Mouse (Mus musculus): Measurements from ENCODE around the gene Tmem189. TPM values are rescaled to one million over a fixed set of nuclear protein-coding genes. Genes with fewer than 3 reads are reported as not detected.
"Not testable (repeated sequence)": the region's sequence is repeated elsewhere in the genome, so short reads cannot be mapped to it uniquely, and the experiment has no call there.

Tmem189 gene
- polyA plus RNA-seq, 1 experiment from 2014 or later, result 39.6 TPM

- Histone ChIP-seq H3K4me2 (ENCODE audit: low read depth, low read length) (no peak overlapping the region), H3K4me3 (ENCODE audit: low read length) (no peak overlapping the region), H3K4me1 (replicated peaks; ENCODE audit: control insufficient read depth, insufficient read depth, low read length) (peaks cover 33% of the 10 kb centered on the region), H3K27ac (ENCODE audit: low read length) (no peak overlapping the region), H3K36me3 (ENCODE audit: control insufficient read depth, insufficient read depth, low read length) (peaks cover 3% of the 10 kb centered on the region; the same call in 1 of the 2 replicates), H3K27me3 (ENCODE audit: control insufficient read depth, insufficient read depth, low read depth, low read length) (no peaks in the 10 kb centered on the region), H3K9ac (ENCODE audit: low read length) (no peak overlapping the region), H3K9me3 (ENCODE audit: control insufficient read depth, low read length) (no peaks in the 10 kb centered on the region)
- 81% methylated on average over 7 of the region's 7 CpGs for WGBS
- ATAC-seq (ENCODE audit: low read depth), result no peak
Measured at GRCm38 (mm10) chr2:167627019-167627418, 62.6 kb downstream of the Tmem189 start.

- Histone ChIP-seq H3K36me3 (ENCODE audit: control insufficient read depth, insufficient read depth, low read length) (peaks cover 3% of the 10 kb centered on the region; the same call in 1 of the 2 replicates), H3K4me3 (ENCODE audit: low read length) (no peak overlapping the region), H3K9me3 (ENCODE audit: control insufficient read depth, low read length) (no peaks in the 10 kb centered on the region), H3K4me2 (ENCODE audit: low read depth, low read length) (no peak overlapping the region), H3K4me1 (replicated peaks; ENCODE audit: control insufficient read depth, insufficient read depth, low read length) (peaks cover 33% of the 10 kb centered on the region), H3K9ac (ENCODE audit: low read length) (no peak overlapping the region; the same call in 1 of the 2 replicates), H3K27ac (ENCODE audit: low read length) (no peak overlapping the region), H3K27me3 (ENCODE audit: control insufficient read depth, insufficient read depth, low read depth, low read length) (no peaks in the 10 kb centered on the region)
- ATAC-seq (ENCODE audit: low read depth), result no peak
- 38% methylated on average over 2 of the region's 2 CpGs for WGBS
Measured at GRCm38 (mm10) chr2:167625670-167626069, 64.0 kb downstream of the Tmem189 start.

GRCm38 (mm10) chr2:167624368-167625075, 65.1 kb downstream of the Tmem189 start:
- Histone ChIP-seq H3K4me3 (ENCODE audit: low read length) (no peak overlapping the region), H3K9ac (ENCODE audit: low read length) (no peak overlapping the region), H3K27me3 (ENCODE audit: control insufficient read depth, insufficient read depth, low read depth, low read length) (no peaks in the 10 kb centered on the region), H3K4me1 (replicated peaks; ENCODE audit: control insufficient read depth, insufficient read depth, low read length) (peaks cover 22% of the 10 kb centered on the region), H3K9me3 (ENCODE audit: control insufficient read depth, low read length) (no peaks in the 10 kb centered on the region), H3K27ac (ENCODE audit: low read length) (no peak overlapping the region), H3K4me2 (ENCODE audit: low read depth, low read length) (no peak overlapping the region), H3K36me3 (ENCODE audit: control insufficient read depth, insufficient read depth, low read length) (peaks cover 3% of the 10 kb centered on the region; the same call in 1 of the 2 replicates)
- 90% methylated on average over 5 of the region's 6 CpGs for WGBS
- no peak for ATAC-seq (ENCODE audit: low read depth)

- H3K9ac ChIP-seq (ENCODE audit: low read length), result no peak overlapping the region
- H3K4me1 ChIP-seq (replicated peaks; ENCODE audit: control insufficient read depth, insufficient read depth, low read length), result peaks cover 6% of the 10 kb centered on the region
- no peak overlapping the region for H3K4me3 ChIP-seq (ENCODE audit: low read length)
- no peak for ATAC-seq (ENCODE audit: low read depth)
- H3K36me3 ChIP-seq (ENCODE audit: control insufficient read depth, insufficient read depth, low read length), result peaks cover 3% of the 10 kb centered on the region; the same call in 1 of the 2 replicates
- H3K27ac ChIP-seq (ENCODE audit: low read length), result no peak overlapping the region
- H3K4me2 ChIP-seq (ENCODE audit: low read depth, low read length), result no peak overlapping the region
- 64% methylated on average over 5 of the region's 5 CpGs for WGBS
- H3K27me3 ChIP-seq (ENCODE audit: control insufficient read depth, insufficient read depth, low read depth, low read length), result no peaks in the 10 kb centered on the region
- no peaks in the 10 kb centered on the region for H3K9me3 ChIP-seq (ENCODE audit: control insufficient read depth, low read length)
Measured at GRCm38 (mm10) chr2:167622965-167623364, 66.7 kb downstream of the Tmem189 start.

GRCm38 (mm10) chr2:167622352-167622751, 67.3 kb downstream of the Tmem189 start:
- Histone ChIP-seq H3K4me2 (ENCODE audit: low read depth, low read length) (no peak overlapping the region), H3K27me3 (ENCODE audit: control insufficient read depth, insufficient read depth, low read depth, low read length) (no peaks in the 10 kb centered on the region), H3K4me3 (ENCODE audit: low read length) (no peak overlapping the region), H3K4me1 (replicated peaks; ENCODE audit: control insufficient read depth, insufficient read depth, low read length) (peaks cover 4% of the 10 kb centered on the region; the same call in 1 of the 2 replicates), H3K36me3 (ENCODE audit: control insufficient read depth, insufficient read depth, low read length) (peaks cover 5% of the 10 kb centered on the region), H3K27ac (ENCODE audit: low read length) (no peak overlapping the region), H3K9ac (ENCODE audit: low read length) (no peak overlapping the region), H3K9me3 (ENCODE audit: control insufficient read depth, low read length) (no peaks in the 10 kb centered on the region)
- no peak for ATAC-seq (ENCODE audit: low read depth)
- WGBS, result 75% methylated on average over 13 of the region's 13 CpGs

GRCm38 (mm10) chr2:167621255-167622087, 68.2 kb downstream of the Tmem189 start:
- no peaks in the 10 kb centered on the region for H3K27me3 ChIP-seq (ENCODE audit: control insufficient read depth, insufficient read depth, low read depth, low read length)
- H3K4me1 ChIP-seq (replicated peaks; ENCODE audit: control insufficient read depth, insufficient read depth, low read length), result peaks cover 4% of the 10 kb centered on the region; the same call in 1 of the 2 replicates
- H3K4me2 ChIP-seq (ENCODE audit: low read depth, low read length), result no peak overlapping the region
- H3K27ac ChIP-seq (ENCODE audit: low read length), result no peak overlapping the region
- H3K4me3 ChIP-seq (ENCODE audit: low read length), result no peak overlapping the region
- no peaks in the 10 kb centered on the region for H3K9me3 ChIP-seq (ENCODE audit: control insufficient read depth, low read length)
- H3K9ac ChIP-seq (ENCODE audit: low read length), result no peak overlapping the region
- H3K36me3 ChIP-seq (ENCODE audit: control insufficient read depth, insufficient read depth, low read length), result peaks cover 10% of the 10 kb centered on the region
- WGBS, result 72% methylated on average over 9 of the region's 9 CpGs
- ATAC-seq (ENCODE audit: low read depth), result peak; percentile 25; the same call in 1 of the 2 replicates

- H3K4me1 ChIP-seq (replicated peaks; ENCODE audit: control insufficient read depth, insufficient read depth, low read length), result peaks cover 4% of the 10 kb centered on the region; the same call in 1 of the 2 replicates
- no peak overlapping the region for H3K9ac ChIP-seq (ENCODE audit: low read length)
- no peak overlapping the region for H3K27ac ChIP-seq (ENCODE audit: low read length)
- H3K4me2 ChIP-seq (ENCODE audit: low read depth, low read length), result no peak overlapping the region
- ATAC-seq (ENCODE audit: low read depth), result no peak
- H3K27me3 ChIP-seq (ENCODE audit: control insufficient read depth, insufficient read depth, low read depth, low read length), result no peaks in the 10 kb centered on the region
- no peaks in the 10 kb centered on the region for H3K9me3 ChIP-seq (ENCODE audit: control insufficient read depth, low read length)
- no peak overlapping the region for H3K4me3 ChIP-seq (ENCODE audit: low read length)
- 71% methylated on average over 4 of the region's 4 CpGs for WGBS
- peaks cover 42% of the 10 kb centered on the region for H3K36me3 ChIP-seq (ENCODE audit: control insufficient read depth, insufficient read depth, low read length)
Measured at GRCm38 (mm10) chr2:167617472-167617871, 72.2 kb downstream of the Tmem189 start.

GRCm38 (mm10) chr2:167617034-167617433, 72.6 kb downstream of the Tmem189 start:
- Histone ChIP-seq H3K27me3 (ENCODE audit: control insufficient read depth, insufficient read depth, low read depth, low read length) (no peaks in the 10 kb centered on the region), H3K4me1 (replicated peaks; ENCODE audit: control insufficient read depth, insufficient read depth, low read length) (peaks cover 4% of the 10 kb centered on the region; the same call in 1 of the 2 replicates), H3K36me3 (ENCODE audit: control insufficient read depth, insufficient read depth, low read length) (peaks cover 43% of the 10 kb centered on the region), H3K4me2 (ENCODE audit: low read depth, low read length) (no peak overlapping the region), H3K9me3 (ENCODE audit: control insufficient read depth, low read length) (no peaks in the 10 kb centered on the region), H3K9ac (ENCODE audit: low read length) (no peak overlapping the region), H3K4me3 (ENCODE audit: low read length) (no peak overlapping the region), H3K27ac (ENCODE audit: low read length) (no peak overlapping the region)
- WGBS, result 87% methylated on average over 3 of the region's 3 CpGs
- ATAC-seq (ENCODE audit: low read depth), result no peak

GRCm38 (mm10) chr2:167613335-167613734, 76.3 kb downstream of the Tmem189 start:
- WGBS, result 95% methylated on average over 6 of the region's 7 CpGs
- not testable (repeated sequence) for H3K27me3 ChIP-seq (ENCODE audit: control insufficient read depth, insufficient read depth, low read depth, low read length); H3K9ac ChIP-seq (ENCODE audit: low read length); H3K4me3 ChIP-seq (ENCODE audit: low read length); H3K4me2 ChIP-seq (ENCODE audit: low read depth, low read length); H3K4me1 ChIP-seq (replicated peaks; ENCODE audit: control insufficient read depth, insufficient read depth, low read length); ATAC-seq (ENCODE audit: low read depth); H3K27ac ChIP-seq (ENCODE audit: low read length); H3K9me3 ChIP-seq (ENCODE audit: control insufficient read depth, low read length)
- H3K36me3 ChIP-seq (ENCODE audit: control insufficient read depth, insufficient read depth, low read length), result peaks cover 51% of the 10 kb centered on the region
